Mouse (Mus musculus) bone marrow macrophage, adult 2 months (primary cell): ENCODE data around the gene Atp6v1c2.

Source experiments
- CTCF ChIP-seq: IDR thresholded peaks from 2 replicates; pipeline ENCODE4 v1.5.1; 2012; ENCODE audit warnings: low read depth, mild to moderate bottlenecking, low read length, moderate library complexity
- POLR2A ChIP-seq: IDR thresholded peaks from 2 replicates; pipeline ENCODE4 v1.6.1; 2012; ENCODE audit warnings: mild to moderate bottlenecking, low read depth, low read length, borderline replicate concordance

DNA sequence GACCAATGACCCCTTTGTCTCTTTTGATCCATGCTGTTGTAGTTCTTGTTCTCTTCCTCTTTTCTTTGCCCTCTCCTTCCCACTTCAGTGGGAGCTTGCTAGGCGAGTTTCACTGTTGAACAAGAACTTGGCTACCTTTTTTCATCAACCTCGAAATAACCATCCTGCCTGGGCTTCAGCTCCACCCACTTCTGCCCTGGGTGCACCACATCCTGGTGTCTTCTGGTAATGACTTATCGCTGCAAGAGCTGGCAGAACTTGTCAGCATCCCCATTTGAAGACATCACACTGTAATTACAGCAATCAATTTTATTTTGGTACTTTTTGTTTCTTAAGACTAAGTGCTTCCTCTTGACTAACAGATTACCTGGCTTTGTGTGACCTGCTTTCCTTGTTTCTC is 43.5 kb upstream of the Atp6v1c2 start:
- no peak for TF ChIP-seq POLR2A
- TF ChIP-seq CTCF = no peak
